Mouse (Mus musculus): Measurements from ENCODE around the gene Rhbdd1. TPM values are rescaled to one million over a fixed set of nuclear protein-coding genes. Genes with fewer than 3 reads are reported as not detected.

The Rhbdd1 gene
- polyA plus RNA-seq, 1 experiment from 2014 or later: 7.2 TPM

DNA sequence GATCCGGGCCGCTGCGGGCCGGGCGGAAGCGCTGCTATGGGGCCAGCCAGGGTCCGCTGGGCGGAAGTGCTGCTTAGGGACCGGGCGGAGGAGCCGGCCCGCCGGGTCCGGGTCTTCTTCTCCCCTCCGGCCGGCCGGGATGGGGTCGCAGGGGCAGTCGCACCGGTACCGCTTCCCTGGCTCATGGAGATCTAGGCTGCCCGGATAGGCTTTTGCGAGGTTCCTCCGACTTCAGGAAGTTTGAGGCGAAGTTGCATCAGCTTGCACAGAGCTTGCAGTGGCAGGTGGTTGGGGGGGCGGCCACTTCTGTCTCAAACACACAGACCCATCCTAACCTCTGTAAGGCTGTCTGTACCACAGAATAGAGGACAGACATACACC, 484 bp downstream of the Rhbdd1 start:
- H3K4me3 ChIP-seq (ENCODE audit: low read depth, low read length): peak overlapping the region; percentile 79
- peak overlapping the region; percentile 93 for H3K27ac ChIP-seq (ENCODE audit: low read depth, low read length)
- H3K4me1 ChIP-seq (ENCODE audit: control insufficient read depth, insufficient read depth, low read length): peaks cover 15% of the 10 kb centered on the region; the same call in 1 of the 2 replicates
- ATAC-seq (ENCODE audit: low FRiP score) (peak; percentile 85; the same call in 1 of the 2 replicates), DNase-seq (ENCODE audit: low spot score, missing footprints) (no peak)
- no peaks in the 10 kb centered on the region for H3K36me3 ChIP-seq (ENCODE audit: control insufficient read depth, insufficient read depth, low read length)
- H3K4me2 ChIP-seq: peak overlapping the region; percentile 60
- H3K9me3 ChIP-seq (ENCODE audit: control insufficient read depth, low read length): no peaks in the 10 kb centered on the region
- 0% methylated on average over 26 of the region's 26 CpGs for WGBS
- no peaks in the 10 kb centered on the region for H3K27me3 ChIP-seq (ENCODE audit: control insufficient read depth, insufficient read depth, low read length)
- peak overlapping the region; percentile 95 for H3K9ac ChIP-seq (ENCODE audit: low read length)

DNA sequence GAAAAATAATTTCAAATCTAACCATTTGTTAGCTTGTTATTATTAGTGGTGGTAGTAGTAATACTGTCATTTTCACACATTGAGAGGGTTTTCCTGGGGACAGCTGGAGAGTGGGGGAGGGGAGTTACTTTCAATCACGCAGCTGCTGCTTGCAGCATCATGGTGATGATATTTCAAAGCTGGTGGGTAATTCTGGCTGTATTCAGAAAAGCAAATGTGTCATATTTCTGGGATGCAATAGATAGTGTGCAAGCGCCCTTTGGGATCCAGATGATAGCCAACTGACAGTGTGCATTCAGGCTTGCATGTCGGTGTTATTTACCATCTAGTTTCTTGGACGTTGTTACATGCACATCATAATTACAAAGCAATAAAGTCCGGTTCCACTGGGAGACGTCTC, 4.2 kb downstream of the Rhbdd1 start:
- WGBS: 77% methylated on average over 6 of the region's 6 CpGs
- Histone ChIP-seq H3K9me3 (ENCODE audit: control insufficient read depth, low read length) (no peaks in the 10 kb centered on the region), H3K27me3 (ENCODE audit: control insufficient read depth, insufficient read depth, low read length) (no peaks in the 10 kb centered on the region), H3K9ac (ENCODE audit: low read length) (no peak overlapping the region), H3K4me2 (no peak overlapping the region), H3K4me3 (ENCODE audit: low read depth, low read length) (no peak overlapping the region), H3K4me1 (ENCODE audit: control insufficient read depth, insufficient read depth, low read length) (peaks cover 15% of the 10 kb centered on the region; the same call in 1 of the 2 replicates), H3K27ac (ENCODE audit: low read depth, low read length) (no peak overlapping the region), H3K36me3 (ENCODE audit: control insufficient read depth, insufficient read depth, low read length) (no peaks in the 10 kb centered on the region)
- ATAC-seq (ENCODE audit: low FRiP score) (no peak), DNase-seq (ENCODE audit: low spot score, missing footprints) (no peak)

DNA sequence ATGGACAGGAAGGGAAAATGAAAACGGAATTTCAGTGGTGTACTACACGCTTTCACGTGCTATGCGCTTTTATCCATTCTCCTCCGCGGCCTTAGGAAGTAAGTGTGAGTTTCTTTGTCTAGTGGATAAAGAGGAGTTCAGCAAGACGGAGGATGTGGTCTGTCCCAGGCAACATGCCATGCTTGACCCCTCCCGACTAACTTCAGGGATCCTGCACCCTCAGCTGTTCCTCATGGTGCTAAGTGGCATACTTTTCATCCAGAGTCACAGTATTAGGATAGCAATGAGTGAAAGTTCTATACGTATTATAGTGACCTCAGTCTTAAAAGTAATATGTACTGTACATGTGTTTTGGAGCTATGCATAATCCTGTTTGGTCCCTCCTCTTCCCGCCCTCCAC, 4.6 kb downstream of the Rhbdd1 start:
- H3K4me1 ChIP-seq (ENCODE audit: control insufficient read depth, insufficient read depth, low read length): peaks cover 15% of the 10 kb centered on the region; the same call in 1 of the 2 replicates
- no peak overlapping the region for H3K4me2 ChIP-seq
- 75% methylated on average over 10 of the region's 10 CpGs for WGBS
- no peaks in the 10 kb centered on the region for H3K27me3 ChIP-seq (ENCODE audit: control insufficient read depth, insufficient read depth, low read length)
- H3K27ac ChIP-seq (ENCODE audit: low read depth, low read length): no peak overlapping the region
- ATAC-seq (ENCODE audit: low FRiP score) (no peak), DNase-seq (ENCODE audit: low spot score, missing footprints) (no peak)
- H3K36me3 ChIP-seq (ENCODE audit: control insufficient read depth, insufficient read depth, low read length): no peaks in the 10 kb centered on the region
- no peak overlapping the region for H3K4me3 ChIP-seq (ENCODE audit: low read depth, low read length)
- no peak overlapping the region for H3K9ac ChIP-seq (ENCODE audit: low read length)
- H3K9me3 ChIP-seq (ENCODE audit: control insufficient read depth, low read length): no peaks in the 10 kb centered on the region

DNA sequence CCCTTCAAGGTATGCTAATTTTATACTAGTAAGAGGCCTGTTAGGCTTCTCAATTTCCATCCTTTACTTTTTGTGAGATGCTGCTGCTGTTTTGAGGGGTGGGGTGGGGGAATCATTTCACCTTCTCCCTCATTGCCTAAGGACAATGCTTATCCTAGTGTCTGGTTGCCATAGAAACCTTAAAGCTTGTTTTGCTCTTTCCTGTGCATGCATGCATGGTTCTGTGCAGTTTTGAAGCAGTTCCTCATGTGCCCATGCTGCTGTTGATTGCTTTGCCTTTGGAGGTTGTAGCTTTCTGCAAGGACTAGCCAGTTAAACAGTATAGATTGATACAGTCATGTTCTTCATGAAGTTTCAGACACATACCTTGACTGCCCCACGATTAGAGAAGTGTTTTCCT, 5.2 kb downstream of the Rhbdd1 start:
- Histone ChIP-seq H3K27me3 (ENCODE audit: control insufficient read depth, insufficient read depth, low read length) (no peaks in the 10 kb centered on the region), H3K4me2 (no peak overlapping the region), H3K4me3 (ENCODE audit: low read depth, low read length) (no peak overlapping the region), H3K4me1 (ENCODE audit: control insufficient read depth, insufficient read depth, low read length) (peaks cover 12% of the 10 kb centered on the region; the same call in 1 of the 2 replicates), H3K36me3 (ENCODE audit: control insufficient read depth, insufficient read depth, low read length) (no peaks in the 10 kb centered on the region), H3K27ac (ENCODE audit: low read depth, low read length) (no peak overlapping the region; the same call in 1 of the 2 replicates), H3K9ac (ENCODE audit: low read length) (no peak overlapping the region), H3K9me3 (ENCODE audit: control insufficient read depth, low read length) (no peaks in the 10 kb centered on the region)
- 72% methylated on average over 1 of the region's 1 CpGs for WGBS
- DNase-seq (ENCODE audit: low spot score, missing footprints) (no peak), ATAC-seq (ENCODE audit: low FRiP score) (no peak)

DNA sequence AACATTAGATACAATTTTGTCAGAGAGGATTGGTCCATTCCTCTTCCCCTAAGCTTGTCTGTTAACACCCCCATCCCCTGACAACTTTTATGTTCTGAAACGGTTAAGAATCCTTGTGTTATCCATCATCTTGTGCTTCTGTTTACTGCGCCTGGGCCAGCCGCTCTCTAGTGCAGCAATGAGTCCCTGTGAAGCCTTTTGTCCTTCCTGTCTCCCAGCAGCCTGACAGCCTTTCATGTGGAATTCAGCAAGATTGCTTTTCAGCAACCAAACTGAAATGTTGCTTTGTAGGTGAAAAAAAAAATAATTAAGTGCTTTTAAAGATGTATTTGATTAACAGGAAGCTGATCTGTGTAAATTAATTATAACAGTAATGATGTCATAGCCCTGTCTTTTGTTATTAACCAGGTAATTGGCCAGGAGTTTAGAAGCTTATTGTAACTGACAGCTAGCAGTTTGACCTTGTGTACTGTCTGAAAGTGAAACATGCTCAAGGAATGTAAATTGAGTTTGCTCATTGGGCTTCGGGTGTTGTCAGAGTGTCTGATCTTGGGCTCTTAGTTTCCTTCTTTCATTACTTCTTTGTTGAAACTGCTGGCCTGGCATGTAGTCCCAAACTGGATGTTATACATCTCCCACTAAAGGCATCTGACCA, 8.0 kb downstream of the Rhbdd1 start:
- no peak overlapping the region for H3K4me2 ChIP-seq
- H3K9me3 ChIP-seq (ENCODE audit: control insufficient read depth, low read length): no peaks in the 10 kb centered on the region
- no peaks in the 10 kb centered on the region for H3K27me3 ChIP-seq (ENCODE audit: control insufficient read depth, insufficient read depth, low read length)
- no peak overlapping the region for H3K27ac ChIP-seq (ENCODE audit: low read depth, low read length)
- peaks cover 7% of the 10 kb centered on the region; the same call in 1 of the 2 replicates for H3K4me1 ChIP-seq (ENCODE audit: control insufficient read depth, insufficient read depth, low read length)
- no peak overlapping the region for H3K4me3 ChIP-seq (ENCODE audit: low read depth, low read length)
- 42% methylated on average over 4 of the region's 4 CpGs for WGBS
- no peak for ATAC-seq (ENCODE audit: low FRiP score)
- no peak for DNase-seq (ENCODE audit: low spot score, missing footprints)
- H3K9ac ChIP-seq (ENCODE audit: low read length): no peak overlapping the region
- no peaks in the 10 kb centered on the region for H3K36me3 ChIP-seq (ENCODE audit: control insufficient read depth, insufficient read depth, low read length)

DNA sequence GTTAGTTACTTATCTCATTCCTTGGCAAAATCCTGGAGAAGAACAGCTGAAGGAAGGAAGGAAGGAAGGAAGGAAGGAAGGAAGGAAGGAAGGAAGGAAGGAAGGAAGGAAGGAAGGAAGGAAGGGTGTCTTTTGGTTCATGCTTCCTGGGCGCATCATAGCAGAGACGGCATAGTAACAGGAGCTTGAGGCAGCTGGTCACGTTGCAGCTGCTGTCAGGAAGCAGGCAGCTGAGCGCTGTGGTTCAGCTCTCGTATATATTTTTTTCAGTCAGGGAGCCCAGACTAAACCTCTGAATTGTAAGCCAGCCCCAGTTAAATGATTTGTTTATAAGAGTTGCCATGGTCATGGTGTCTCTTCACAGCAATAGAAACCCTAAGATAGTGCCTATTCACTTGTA, 9.9 kb downstream of the Rhbdd1 start:
- Histone ChIP-seq H3K4me3 (ENCODE audit: low read depth, low read length) (no peak overlapping the region), H3K27ac (ENCODE audit: low read depth, low read length) (no peak overlapping the region), H3K9ac (ENCODE audit: low read length) (no peak overlapping the region), H3K4me2 (no peak overlapping the region), H3K9me3 (ENCODE audit: control insufficient read depth, low read length) (no peaks in the 10 kb centered on the region), H3K27me3 (ENCODE audit: control insufficient read depth, insufficient read depth, low read length) (no peaks in the 10 kb centered on the region), H3K4me1 (ENCODE audit: control insufficient read depth, insufficient read depth, low read length) (peaks cover 2% of the 10 kb centered on the region; the same call in 1 of the 2 replicates), H3K36me3 (ENCODE audit: control insufficient read depth, insufficient read depth, low read length) (no peaks in the 10 kb centered on the region)
- 90% methylated on average over 5 of the region's 5 CpGs for WGBS
- ATAC-seq (ENCODE audit: low FRiP score) (no peak), DNase-seq (ENCODE audit: low spot score, missing footprints) (no peak)

DNA sequence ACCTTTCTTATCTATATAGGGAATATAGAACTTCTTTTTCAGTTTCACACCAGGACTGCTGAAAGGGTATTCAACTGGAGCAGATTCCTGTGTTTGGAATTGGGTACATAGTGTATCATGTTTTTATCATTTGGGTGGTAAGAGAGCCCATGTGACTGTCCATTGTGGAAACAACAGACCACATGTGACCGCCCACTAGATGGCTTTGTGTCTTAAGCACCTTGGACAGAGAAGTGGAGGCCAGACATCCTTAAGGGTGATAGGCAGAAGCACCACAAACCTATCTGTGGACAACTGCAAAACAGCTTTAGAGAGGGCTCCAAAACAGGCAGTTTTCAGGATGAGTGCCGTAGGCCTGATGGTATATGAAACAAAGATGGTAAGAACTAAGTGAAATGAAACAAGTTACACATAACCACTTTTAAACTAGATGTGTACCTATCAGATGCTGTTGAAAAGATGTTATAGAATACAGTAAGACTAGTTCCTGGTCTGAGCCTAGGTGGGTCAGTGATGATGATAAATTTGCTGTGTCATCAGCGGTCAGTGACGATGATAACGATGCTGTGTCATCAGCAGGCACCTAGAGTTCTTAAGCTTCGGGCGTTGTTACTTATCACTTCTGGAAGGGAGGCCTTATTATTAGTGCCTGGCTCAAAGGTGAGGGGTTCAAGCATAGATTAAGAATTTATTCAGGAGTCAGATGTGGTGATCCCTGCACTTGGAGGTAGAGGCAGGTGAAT, 12.0 kb downstream of the Rhbdd1 start:
- Histone ChIP-seq H3K9me3 (ENCODE audit: control insufficient read depth, low read length) (no peaks in the 10 kb centered on the region), H3K4me3 (ENCODE audit: low read depth, low read length) (no peak overlapping the region), H3K9ac (ENCODE audit: low read length) (no peak overlapping the region), H3K27me3 (ENCODE audit: control insufficient read depth, insufficient read depth, low read length) (no peaks in the 10 kb centered on the region), H3K4me2 (no peak overlapping the region), H3K4me1 (ENCODE audit: control insufficient read depth, insufficient read depth, low read length) (peaks cover 2% of the 10 kb centered on the region; the same call in 1 of the 2 replicates), H3K36me3 (ENCODE audit: control insufficient read depth, insufficient read depth, low read length) (no peaks in the 10 kb centered on the region), H3K27ac (ENCODE audit: low read depth, low read length) (no peak overlapping the region)
- ATAC-seq (ENCODE audit: low FRiP score): no peak
- peak; percentile 64 for DNase-seq (ENCODE audit: low spot score, missing footprints)
- 94% methylated on average over 7 of the region's 7 CpGs for WGBS

DNA sequence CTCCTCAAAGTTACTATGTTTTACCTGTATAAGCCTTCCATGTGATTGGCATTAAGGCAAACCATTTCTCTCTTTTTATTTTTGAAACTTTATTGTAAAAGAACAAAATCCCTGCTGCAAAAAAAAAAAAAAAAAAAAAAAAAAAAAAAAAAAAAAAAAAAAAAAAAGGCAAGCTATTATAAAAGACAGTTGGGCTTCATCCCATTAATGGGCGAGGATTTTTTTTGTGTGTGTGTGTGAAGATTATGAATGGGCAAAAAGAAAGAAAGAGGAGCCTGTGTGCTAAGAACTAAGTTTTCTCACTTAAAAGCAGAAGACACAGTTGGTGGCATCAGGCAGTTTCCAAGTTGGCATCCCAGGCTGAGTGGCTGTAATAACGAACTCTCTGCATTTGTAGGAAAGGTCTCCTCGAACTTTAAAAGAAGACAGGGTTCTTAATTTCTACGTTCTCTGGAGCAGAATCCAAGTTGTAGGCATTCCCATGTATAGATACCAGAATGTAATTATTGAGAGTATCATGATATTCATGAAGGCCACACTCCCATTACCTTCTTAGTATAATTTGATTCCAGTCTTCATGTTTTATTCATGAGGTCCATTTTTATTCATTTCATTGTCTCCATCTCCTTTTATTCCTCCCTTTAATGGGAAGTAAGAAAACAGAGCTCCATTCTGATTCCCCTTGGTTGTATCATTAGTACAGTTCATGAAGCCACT, 13.1 kb downstream of the Rhbdd1 start:
- ATAC-seq (ENCODE audit: low FRiP score): peak; percentile 58
- Histone ChIP-seq H3K9me3 (ENCODE audit: control insufficient read depth, low read length) (no peaks in the 10 kb centered on the region), H3K4me3 (ENCODE audit: low read depth, low read length) (no peak overlapping the region), H3K36me3 (ENCODE audit: control insufficient read depth, insufficient read depth, low read length) (no peaks in the 10 kb centered on the region), H3K27me3 (ENCODE audit: control insufficient read depth, insufficient read depth, low read length) (no peaks in the 10 kb centered on the region), H3K9ac (ENCODE audit: low read length) (no peak overlapping the region), H3K4me1 (ENCODE audit: control insufficient read depth, insufficient read depth, low read length) (peaks cover 2% of the 10 kb centered on the region; the same call in 1 of the 2 replicates), H3K4me2 (no peak overlapping the region), H3K27ac (ENCODE audit: low read depth, low read length) (no peak overlapping the region)
- DNase-seq (ENCODE audit: low spot score, missing footprints): no peak
- 60% methylated on average over 4 of the region's 4 CpGs for WGBS

DNA sequence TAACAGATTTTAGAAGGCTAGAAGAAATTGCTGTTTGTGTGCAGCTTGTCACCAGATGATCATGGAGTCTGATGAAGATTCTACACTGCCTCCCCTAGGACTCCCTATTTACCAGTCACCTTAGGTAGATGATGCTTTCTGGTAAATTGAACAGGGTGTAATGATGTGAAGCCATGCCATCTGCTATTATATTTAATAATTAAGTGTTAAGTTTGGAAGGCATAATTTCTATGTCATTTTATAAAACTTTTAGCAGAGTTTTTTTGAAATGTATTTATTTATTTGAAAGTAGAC, 13.6 kb downstream of the Rhbdd1 start:
- H3K27me3 ChIP-seq (ENCODE audit: control insufficient read depth, insufficient read depth, low read length): no peaks in the 10 kb centered on the region
- no peak overlapping the region for H3K4me3 ChIP-seq (ENCODE audit: low read depth, low read length)
- no peaks in the 10 kb centered on the region for H3K9me3 ChIP-seq (ENCODE audit: control insufficient read depth, low read length)
- DNase-seq (ENCODE audit: low spot score, missing footprints) (no peak), ATAC-seq (ENCODE audit: low FRiP score) (peak; percentile 73)
- no peak overlapping the region for H3K27ac ChIP-seq (ENCODE audit: low read depth, low read length)
- no peaks in the 10 kb centered on the region for H3K36me3 ChIP-seq (ENCODE audit: control insufficient read depth, insufficient read depth, low read length)
- H3K4me1 ChIP-seq (ENCODE audit: control insufficient read depth, insufficient read depth, low read length): peaks cover 2% of the 10 kb centered on the region; the same call in 1 of the 2 replicates
- H3K9ac ChIP-seq (ENCODE audit: low read length): no peak overlapping the region
- H3K4me2 ChIP-seq: no peak overlapping the region
